Mouse (Mus musculus): Measurements from ENCODE around the gene Ifit1bl2. TPM values are rescaled to one million over a fixed set of nuclear protein-coding genes. Genes with fewer than 3 reads are reported as not detected.
"Not testable (repeated sequence)": the region's sequence is repeated elsewhere in the genome, so short reads cannot be mapped to it uniquely, and the experiment has no call there.

Gene Ifit1bl2
- under 1 TPM; 0.27 to 0.53 TPM for total RNA-seq (2021)
- long read RNA-seq, experiment 1 = 0 reads
- long read RNA-seq, experiment 2, partial matches to known transcripts = 0 of 1 reads
- long read RNA-seq, experiment 2, other reads (novel, unspliced or antisense) = 1 of 1 reads

DNA sequence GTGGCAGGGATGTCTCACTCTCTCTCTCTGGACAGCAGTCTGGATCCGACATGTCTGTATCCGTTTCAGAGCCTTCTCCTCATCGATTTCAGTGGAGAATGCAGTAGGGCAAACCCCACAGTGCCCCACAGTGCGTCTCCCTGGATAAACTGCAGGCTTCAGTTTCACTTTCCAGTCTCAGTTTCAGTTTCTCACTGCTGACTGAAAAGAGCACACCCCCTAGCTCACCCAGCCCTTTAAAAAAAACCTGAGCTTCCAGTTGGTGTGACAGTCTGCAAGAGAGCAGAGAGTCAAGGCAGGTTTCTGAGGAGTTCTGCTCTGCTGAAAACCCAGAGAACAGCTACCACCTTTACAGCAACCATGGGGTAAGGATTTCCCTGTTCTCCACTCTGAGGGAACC lies at the start of gene Ifit1bl2, which contains the start of gene Ifit1:
TSS of gene Ifit1bl2 (minus strand) at position 121 of the 400 bp plus-strand sequence.
TSS of gene Ifit1 (plus strand) at position 249 of the 400 bp plus-strand sequence.
- intact Hi-C loops (cut with DNase I) = no loop called here
- no peak for DNase-seq (ENCODE audit: low spot score in 2 of 2)

DNA sequence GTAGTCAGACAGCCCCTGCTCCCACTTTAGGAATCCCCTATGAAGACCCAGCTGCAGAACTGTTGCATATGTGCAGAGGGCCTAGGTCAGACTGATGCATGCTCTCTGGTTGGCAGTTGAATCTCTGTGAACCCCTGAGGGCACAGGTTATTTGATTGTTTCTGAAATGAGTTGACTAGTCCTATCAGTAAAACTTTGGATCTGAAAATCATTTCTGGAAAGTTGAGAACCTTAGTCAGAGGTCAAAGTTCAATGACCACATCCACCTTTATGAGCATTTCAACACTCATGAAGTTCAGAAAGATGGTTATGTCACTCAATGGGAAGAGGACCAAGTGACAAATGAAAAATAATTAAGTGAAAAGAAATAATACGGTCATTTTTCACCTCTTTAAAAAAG lies 45.0 kb upstream of the Ifit1bl2 start:
- intact Hi-C loops (cut with DNase I) = loop anchor here (5.0 kb wide), 1 partner anchor 87 kb away; no protein-coding TSS in a partner anchor

DNA sequence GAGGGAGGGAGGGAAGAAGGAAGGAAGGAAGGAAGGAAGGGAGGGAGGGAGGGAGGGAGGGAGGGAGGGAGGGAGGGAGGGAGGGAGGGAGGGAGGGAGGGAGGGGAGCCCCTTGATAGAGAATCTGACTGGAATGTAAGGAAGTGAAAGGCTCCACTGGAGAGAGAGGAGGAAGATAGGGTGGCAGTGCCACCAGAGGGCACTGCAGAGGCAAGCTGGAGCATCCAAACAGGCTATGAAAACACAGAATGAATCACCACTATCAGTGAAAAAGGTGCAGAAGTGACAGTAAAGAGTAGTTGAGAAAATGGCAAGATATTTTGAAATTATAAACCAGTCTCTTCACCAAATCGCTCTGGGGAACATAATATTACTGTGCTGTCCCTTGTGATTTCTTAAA lies 44.3 kb upstream of the Ifit1bl2 start:
- intact Hi-C loops (cut with DNase I) = loop anchor here (5.0 kb wide), 1 partner anchor 87 kb away; no protein-coding TSS in a partner anchor
- DNase-seq (ENCODE audit: low spot score in 2 of 2) = peak; percentile 43 to 55

More for the DNA sequence above, 45.0 kb upstream of the Ifit1bl2 start:
- no peak for DNase-seq (ENCODE audit: low spot score in 2 of 2)

DNA sequence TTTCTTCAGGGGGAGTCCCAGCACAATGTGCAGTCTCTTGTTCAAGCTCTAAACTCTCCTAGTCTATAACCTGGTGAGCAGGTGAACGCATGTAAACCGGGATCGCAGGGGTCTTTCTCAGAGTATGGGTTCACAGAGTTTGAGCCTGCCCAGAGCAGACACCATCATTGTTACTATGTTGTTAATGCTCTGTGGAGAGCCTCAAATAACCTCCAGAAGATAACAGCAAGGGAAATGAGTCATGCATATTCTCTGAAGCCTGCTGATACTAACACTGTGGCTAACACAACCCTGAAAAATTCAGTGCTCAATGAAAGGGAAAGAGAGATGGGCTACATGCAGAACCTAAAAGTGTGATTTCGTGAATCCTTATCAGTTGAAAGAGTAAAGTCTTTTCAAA lies 37.9 kb upstream of the Ifit1bl2 start:
- intact Hi-C loops (cut with DNase I) = no loop called here
- DNase-seq (ENCODE audit: low spot score in 2 of 2) = no peak

DNA sequence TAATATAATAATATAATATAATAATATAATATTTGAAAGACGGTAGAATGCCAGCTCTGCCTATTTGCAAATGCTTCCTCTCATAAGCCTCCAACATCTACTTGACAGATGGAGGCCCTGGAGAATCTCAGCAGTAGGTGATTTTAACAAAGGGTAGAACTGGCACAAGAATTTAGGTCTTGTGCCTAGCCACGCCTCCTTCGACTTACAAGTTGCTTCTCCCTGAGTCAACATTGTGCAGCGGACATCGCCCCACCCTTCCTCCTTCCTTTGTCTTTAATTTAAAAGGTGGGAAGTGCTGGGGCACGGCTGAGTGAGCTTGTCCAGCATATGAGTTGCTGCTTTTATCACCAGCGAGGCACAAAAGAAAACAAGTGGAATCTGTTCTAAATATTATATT lies 32.9 kb upstream of the Ifit1bl2 start:
- DNase-seq (ENCODE audit: low spot score in 2 of 2) = no peak
- intact Hi-C loops (cut with DNase I) = no loop called here

DNA sequence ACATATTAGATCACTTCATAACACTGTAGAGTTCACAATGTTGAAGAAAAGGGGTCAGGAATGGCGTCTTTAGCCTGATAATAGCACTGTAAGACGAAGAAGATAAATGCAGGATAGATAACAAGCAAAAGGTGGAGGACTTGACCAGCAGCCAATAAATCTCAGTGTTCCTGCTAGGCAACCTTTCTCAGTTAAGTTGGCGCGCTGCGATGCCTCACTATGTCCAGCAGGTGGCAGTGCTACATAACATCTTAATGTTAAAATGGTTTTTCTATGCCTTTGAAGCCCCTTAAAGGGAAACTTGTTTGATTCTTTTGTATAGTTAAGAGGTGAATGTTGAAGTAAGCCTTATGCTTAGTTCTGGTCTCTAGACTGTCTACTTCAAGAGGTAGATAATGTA lies 25.6 kb upstream of the Ifit1bl2 start:
- peak; percentile 84 to 85 for DNase-seq (ENCODE audit: low spot score in 2 of 2)
- intact Hi-C loops (cut with DNase I) = loop anchor here (2.0 kb wide), 1 partner anchor 107 kb away; no protein-coding TSS in a partner anchor

DNA sequence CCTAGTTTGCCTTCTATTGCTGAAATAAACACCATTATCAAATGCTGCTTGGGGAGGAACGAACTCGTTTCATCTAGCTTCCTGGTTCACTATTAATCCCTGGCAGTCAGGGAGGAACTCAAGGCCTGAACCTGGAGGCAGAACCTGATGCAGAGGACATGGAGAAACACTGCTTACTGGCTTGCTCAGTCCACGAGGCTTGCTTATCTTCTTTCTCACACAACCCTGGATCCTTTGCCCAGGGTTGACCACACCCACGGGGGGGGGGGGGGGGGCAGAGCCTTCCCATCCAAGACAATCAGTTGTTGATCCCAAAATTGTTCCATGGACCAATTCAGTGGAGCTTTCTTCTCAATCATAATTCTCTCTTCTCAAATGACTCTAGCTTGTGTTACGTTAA lies 22.2 kb upstream of the Ifit1bl2 start:
- intact Hi-C loops (cut with DNase I) = loop anchor here (5.0 kb wide), 2 partner anchors 420 to 1275 kb away; no protein-coding TSS in a partner anchor
- no peak for DNase-seq (ENCODE audit: low spot score in 2 of 2)

DNA sequence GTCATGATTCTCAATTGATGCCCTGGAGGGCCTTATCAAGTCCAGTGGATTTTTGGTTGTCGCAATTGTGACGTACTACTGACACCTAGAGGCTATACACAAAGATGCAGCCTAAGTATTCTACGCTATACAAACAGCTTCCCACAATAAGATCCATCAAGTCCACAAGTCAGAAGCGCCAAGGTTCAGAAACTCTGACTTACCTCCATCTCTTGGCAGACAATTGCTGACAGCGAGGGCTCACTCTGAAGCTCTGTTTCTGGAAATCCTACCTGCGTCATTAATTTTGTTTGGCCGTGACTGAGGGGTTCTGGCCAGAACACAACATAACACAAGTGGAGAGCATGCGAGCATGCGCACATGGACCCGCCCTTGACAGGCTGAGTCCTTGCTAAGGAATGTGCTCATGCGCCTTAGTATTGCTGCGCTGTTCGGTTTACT lies 21.5 kb upstream of the Ifit1bl2 start:
- peak; percentile 50 to 56 for DNase-seq (ENCODE audit: low spot score in 2 of 2)
- intact Hi-C loops (cut with DNase I) = loop anchor here (5.0 kb wide), 2 partner anchors 420 to 1275 kb away; no protein-coding TSS in a partner anchor

DNA sequence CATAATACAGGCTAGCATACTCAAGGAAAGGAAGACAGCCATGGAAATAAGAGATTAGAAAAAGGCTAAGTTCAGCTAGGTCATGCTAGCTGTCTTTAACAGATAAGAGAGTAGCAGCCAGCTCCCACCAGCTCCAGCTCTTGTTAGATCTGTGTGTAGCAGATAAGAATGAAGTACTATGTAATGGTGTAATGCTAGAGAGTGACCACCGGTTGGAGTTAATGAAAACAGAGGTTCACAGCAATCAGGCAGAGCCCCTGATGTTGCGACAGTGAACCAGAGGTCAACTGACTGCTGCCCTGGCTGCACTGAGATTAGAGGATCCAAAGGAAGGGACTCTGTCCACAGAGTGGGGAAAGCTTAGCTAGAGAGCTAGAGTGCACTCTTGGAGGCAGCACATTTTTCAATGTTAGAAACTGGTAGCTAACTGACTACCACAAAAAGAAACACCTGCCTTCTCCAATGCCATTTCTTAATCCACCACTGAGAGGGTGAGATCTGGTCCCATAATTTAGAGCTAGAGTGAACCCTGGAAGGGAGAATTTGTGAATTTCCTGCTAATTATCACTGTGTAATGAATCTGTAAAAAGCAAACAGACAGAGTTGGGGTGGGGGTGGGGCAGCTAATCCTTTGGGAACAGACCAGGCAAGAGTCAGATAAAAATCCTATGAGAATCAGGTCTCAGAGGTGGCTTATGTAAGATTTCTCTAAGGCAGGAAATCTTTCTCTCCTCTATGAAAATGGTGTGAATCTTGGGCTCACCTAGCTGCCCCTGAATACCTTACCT lies 16.2 kb upstream of the Ifit1bl2 start:
- no peak for DNase-seq (ENCODE audit: low spot score in 2 of 2)
- intact Hi-C loops (cut with DNase I) = no loop called here

DNA sequence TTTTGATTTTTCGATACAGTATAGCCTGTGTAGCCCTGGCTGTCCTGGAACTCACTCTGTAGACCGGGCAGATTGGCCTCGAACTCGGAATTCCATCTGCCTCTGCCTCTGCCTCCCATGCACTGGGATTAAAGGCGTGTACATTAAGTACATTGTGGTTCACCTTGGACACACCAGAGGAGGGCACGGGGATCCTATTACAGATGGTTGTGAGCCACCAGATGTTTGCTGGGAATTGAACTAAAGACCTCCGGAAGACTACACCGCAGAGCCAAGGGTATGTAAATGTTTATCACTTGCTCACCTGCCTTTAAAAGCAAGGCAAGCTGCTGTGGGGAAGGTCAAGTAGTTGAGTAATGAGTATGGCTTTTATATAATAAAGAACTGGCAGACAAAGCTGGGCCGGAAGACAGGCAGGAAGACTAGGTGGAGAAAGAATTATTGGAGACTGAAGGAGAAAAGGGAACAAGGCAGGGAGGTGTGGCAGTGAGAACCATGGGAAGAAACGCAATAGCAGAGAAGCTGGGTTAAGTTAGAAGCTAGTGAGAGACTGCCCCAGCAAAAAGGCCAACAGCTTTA lies 14.8 kb upstream of the Ifit1bl2 start:
- DNase-seq (ENCODE audit: low spot score in 2 of 2) = no peak
- intact Hi-C loops (cut with DNase I) = no loop called here

DNA sequence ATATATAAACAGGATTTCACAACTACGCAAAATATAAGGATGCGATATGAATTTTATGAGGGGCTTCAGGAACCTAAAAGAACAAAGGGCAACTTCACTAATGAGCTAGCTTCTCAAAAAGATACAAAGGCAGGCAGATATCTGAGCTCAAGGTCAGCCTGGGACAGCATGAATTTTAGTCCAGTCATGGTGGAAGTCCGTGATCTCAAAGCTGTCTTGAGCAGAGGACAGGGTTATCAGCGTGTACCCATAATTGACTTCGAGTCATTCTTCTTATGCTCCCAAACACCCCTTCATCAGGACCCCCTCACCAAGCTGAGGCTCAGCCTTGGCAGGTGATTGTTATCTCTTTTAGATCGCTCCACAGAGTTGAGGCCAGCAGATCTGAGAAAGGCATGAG lies 10.5 kb upstream of the Ifit1bl2 start:
- intact Hi-C loops (cut with DNase I) = no loop called here

DNA sequence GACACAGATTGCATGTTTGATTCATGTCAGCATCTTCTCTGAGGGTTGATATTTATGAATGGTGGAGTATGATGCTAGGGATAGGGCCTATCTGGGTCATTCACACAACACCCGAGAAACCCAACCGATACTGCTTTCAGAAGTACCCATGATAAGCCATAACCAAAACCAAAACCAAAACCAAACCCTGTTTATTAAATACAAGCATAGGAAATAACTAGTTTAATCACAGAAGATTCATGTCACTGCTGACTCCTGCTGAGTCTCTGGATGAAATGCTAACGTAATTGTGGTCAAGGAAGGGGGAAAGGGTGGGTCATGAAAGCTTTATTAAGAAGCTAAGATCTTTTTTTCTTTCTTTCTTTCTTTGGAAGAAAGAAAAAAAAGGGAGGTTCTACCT lies 9.7 kb upstream of the Ifit1bl2 start:
- intact Hi-C loops (cut with DNase I) = no loop called here
- DNase-seq (ENCODE audit: low spot score in 2 of 2) = no peak

More for the DNA sequence above, 10.5 kb upstream of the Ifit1bl2 start:
- DNase-seq (ENCODE audit: low spot score in 2 of 2) = no peak

DNA sequence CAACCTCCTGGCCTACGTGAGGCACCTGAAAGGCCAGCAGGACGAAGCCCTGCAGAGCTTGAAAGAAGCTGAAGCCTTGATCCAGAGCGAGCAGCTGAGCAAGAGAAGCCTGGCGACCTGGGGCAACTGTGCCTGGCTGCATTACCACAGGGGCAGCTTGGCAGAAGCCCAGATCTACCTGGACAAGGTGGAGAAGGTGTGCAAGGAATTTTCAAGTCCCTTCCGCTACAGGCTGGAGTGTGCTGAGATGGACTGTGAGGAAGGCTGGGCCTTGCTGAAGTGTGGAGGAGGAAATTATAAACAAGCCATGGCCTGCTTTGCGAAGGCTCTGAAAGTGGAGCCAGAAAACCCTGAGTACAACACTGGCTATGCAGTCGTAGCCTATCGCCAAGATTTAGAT lies 7.1 kb upstream of the Ifit1bl2 start:
- DNase-seq (ENCODE audit: low spot score in 2 of 2); intact Hi-C loops (cut with DNase I): not testable (repeated sequence)

DNA sequence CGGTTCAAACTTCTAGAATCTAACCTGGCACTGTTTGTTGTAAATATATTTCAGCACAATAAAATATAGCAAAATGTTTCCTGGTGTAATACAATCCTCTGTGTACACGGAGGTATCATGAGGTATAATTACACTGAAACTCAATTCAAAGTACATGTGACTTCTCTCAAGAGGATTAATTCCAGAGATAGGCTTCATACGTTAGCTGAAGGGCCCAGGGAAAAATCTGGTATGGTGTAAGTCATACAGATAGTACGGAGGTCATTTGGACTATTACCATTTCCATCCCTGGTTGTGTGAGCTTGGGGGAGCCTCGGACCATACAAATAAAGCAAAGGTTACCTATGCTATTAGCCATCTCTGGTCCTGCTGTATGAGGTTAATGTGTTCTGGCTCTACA lies 2.1 kb upstream of the Ifit1bl2 start:
- intact Hi-C loops (cut with DNase I) = no loop called here

DNA sequence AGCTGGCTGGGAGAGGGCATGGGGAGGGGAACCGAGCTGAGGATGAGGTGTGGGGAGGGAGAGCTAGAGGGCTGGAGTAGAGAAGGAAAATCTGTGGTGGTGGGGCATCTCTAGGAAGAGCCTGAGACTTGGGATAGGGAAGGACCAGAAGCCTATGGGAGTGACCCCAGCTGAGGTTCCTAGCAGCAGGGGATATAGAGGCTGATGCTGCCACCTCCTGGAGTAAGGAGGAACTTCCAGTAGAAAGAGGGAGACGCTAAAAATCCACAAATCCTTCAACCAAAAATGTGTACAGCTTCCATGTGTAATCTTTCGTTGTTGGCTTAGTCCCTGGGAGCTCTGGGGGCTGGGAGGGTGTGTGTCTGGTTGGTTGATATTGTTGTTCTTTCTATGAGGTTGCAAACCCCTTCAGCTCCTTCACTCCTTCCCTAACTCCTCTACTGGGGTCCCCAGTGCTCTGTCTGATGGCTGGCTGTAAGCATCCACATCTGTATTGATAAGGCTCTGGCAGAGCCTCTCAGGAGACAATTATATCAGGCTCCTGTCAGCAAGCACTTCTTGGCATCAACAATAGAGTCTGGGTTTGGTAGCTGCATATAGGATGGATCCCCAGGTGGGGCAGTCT lies 3.5 kb downstream of the Ifit1bl2 start:
- DNase-seq (ENCODE audit: low spot score in 2 of 2) = peak; percentile 46 to 67
- intact Hi-C loops (cut with DNase I) = loop anchor here (2.0 to 5.0 kb wide), 3 partner anchors 86 to 395 kb away; partner anchors contain the start of gene Ifit2

More for the DNA sequence above, 2.1 kb upstream of the Ifit1bl2 start:
- DNase-seq (ENCODE audit: low spot score in 2 of 2) = no peak

DNA sequence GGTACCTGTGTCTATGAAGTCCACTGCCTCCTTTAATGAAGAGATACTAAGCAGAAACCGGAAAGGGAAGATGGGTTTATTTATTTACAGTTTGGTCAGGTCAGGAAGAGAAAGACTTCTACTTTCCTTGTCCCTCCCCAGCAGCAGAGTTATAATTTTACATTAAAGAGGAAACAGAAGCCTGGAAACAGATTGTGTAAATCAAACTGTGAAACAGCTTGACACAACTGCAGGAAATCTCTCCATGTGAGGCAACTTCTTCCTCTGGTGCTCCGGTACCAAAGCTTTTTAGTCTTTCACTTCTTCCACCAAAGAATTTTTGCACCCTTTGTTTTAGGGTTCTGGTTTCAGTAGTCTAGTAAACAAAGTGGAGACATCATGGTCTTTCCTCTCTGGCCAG lies 7.1 kb downstream of the Ifit1bl2 start:
- no peak for DNase-seq (ENCODE audit: low spot score in 2 of 2)
- intact Hi-C loops (cut with DNase I) = no loop called here

DNA sequence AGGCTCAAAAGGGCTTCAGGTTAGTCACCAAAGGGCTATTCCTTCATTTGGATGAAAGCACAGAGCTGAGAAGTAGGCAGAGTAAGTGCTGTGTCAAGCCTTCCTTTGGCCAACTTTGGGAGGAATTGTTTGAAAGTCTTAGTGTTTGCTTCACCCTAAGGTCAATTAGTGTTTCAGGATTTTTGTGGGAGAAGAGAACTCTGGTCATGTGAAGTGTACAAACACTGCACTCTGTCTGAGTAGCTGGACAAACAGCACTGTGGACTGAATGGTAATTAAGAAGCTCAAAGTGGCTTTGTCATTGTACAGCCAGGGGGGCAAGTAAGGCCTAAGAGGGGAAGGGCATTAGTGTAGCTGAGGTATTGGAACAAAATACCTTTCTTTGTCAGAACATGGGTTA lies 9.1 kb downstream of the Ifit1bl2 start:
- intact Hi-C loops (cut with DNase I) = no loop called here
- no peak for DNase-seq (ENCODE audit: low spot score in 2 of 2)

DNA sequence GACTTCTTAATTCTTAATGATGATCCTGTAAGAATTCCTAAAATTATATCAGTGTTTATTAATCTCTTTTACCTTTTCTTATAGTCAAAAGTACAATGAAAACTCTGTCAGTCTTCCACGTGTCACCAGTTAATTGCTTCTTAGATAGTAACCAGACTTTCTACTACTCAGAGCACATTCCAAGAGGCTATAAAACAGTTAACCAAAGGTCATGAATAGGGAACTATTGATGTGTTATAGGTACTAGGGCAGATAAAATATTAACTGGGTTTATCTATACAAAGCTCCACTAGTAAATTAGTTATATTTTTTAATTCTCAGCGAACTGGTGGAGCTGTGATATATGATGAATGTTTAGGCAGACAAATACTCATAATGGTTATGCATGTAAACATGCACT lies 13.0 kb downstream of the Ifit1bl2 start:
- intact Hi-C loops (cut with DNase I) = no loop called here
- DNase-seq (ENCODE audit: low spot score in 2 of 2) = no peak

DNA sequence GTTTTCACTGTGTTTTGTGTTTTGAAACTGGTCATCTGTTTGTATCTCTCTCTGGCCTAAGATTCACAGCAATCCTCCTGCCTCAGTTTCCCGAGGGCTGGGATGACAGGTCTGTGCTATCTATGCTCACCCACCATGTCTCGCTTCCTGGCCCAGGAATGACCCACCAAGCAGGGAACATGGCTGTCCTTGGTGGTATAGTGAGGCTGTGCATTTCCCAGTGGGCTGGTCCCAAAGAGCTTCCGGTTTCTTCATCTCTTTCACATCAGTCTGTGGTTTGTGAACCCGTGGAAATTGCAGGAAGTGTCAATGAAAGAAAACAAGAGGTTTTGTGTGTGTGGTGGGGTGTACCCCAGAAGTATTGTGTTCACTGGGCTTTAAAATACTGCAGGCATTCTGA lies 15.9 kb downstream of the Ifit1bl2 start:
- intact Hi-C loops (cut with DNase I) = no loop called here
- no peak for DNase-seq (ENCODE audit: low spot score in 2 of 2)

DNA sequence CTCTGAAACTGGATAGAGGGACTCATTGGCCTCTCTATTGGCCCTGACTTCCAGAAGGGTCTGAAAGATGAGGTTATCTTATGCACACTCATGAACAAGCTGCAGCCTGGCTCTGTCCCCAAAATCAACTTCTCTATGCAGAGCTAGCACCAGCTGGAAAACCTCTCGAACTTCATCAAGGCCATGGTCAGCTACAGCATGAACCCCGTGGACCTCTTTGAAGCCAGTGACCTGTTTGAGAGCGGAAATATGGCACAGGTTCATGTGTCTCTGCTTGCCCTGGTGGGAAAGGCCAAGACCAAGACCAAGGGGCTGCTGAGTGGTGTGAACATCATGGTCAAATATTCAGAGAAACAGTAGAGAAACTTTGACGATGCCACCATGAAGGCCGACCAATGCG lies 16.8 kb downstream of the Ifit1bl2 start:
- no peak for DNase-seq (ENCODE audit: low spot score in 2 of 2)
- intact Hi-C loops (cut with DNase I) = no loop called here
